Mouse (Mus musculus) c-Kit-negative CD71-positive TER-119-positive erythroid progenitor cells, embryonic 14.5 days (primary cell): ENCODE measurements around the gene Scd4.
"Not testable (repeated sequence)": the region's sequence is repeated elsewhere in the genome, so short reads cannot be mapped to it uniquely, and the experiment has no call there.

Experiments
- DNase-seq: peaks from one replicate; pipeline ENCODE4 v3.0.0-alpha.2; 2013; ENCODE audit warnings: low read depth, low spot score

The Scd4 gene

GRCm38 (mm10) chr19:44300520-44300919 lies 32.4 kb upstream of the Scd4 start:
- DNase-seq: no peak

GRCm38 (mm10) chr19:44301176-44301575 lies 31.7 kb upstream of the Scd4 start:
- DNase-seq: no peak

- no peak for DNase-seq
Observed at GRCm38 (mm10) chr19:44301671-44302305, 31.1 kb upstream of the Scd4 start.

- DNase-seq: no peak
Observed at GRCm38 (mm10) chr19:44302901-44303300, 30.0 kb upstream of the Scd4 start.

- no peak for DNase-seq
Observed at GRCm38 (mm10) chr19:44303502-44303901, 29.4 kb upstream of the Scd4 start.

GRCm38 (mm10) chr19:44304419-44304818 lies 28.5 kb upstream of the Scd4 start:
- no peak for DNase-seq

- DNase-seq: no peak
Observed at GRCm38 (mm10) chr19:44304851-44305510, 27.9 kb upstream of the Scd4 start.

GRCm38 (mm10) chr19:44305701-44306100 lies 27.2 kb upstream of the Scd4 start:
- no peak for DNase-seq

- DNase-seq: no peak
Observed at GRCm38 (mm10) chr19:44306171-44306570, 26.7 kb upstream of the Scd4 start.

GRCm38 (mm10) chr19:44307101-44307914 lies 25.6 kb upstream of the Scd4 start:
- DNase-seq: no peak

- DNase-seq: no peak
Observed at GRCm38 (mm10) chr19:44307915-44308470, 24.9 kb upstream of the Scd4 start.

- DNase-seq: no peak
Observed at GRCm38 (mm10) chr19:44308611-44309246, 24.2 kb upstream of the Scd4 start.

- no peak for DNase-seq
Observed at GRCm38 (mm10) chr19:44309351-44310154, 23.3 kb upstream of the Scd4 start.

- not testable (repeated sequence) for DNase-seq
Observed at GRCm38 (mm10) chr19:44310155-44310575, 22.7 kb upstream of the Scd4 start.

GRCm38 (mm10) chr19:44310814-44311213 lies 22.1 kb upstream of the Scd4 start:
- no peak for DNase-seq

GRCm38 (mm10) chr19:44311306-44312006 lies 21.4 kb upstream of the Scd4 start:
- no peak for DNase-seq

GRCm38 (mm10) chr19:44312007-44312360 lies 20.9 kb upstream of the Scd4 start:
- DNase-seq: no peak

- DNase-seq: no peak
Observed at GRCm38 (mm10) chr19:44313066-44313465, 19.8 kb upstream of the Scd4 start.

- DNase-seq: no peak
Observed at GRCm38 (mm10) chr19:44314327-44314759, 18.5 kb upstream of the Scd4 start.

GRCm38 (mm10) chr19:44314871-44315414 lies 17.9 kb upstream of the Scd4 start:
- no peak for DNase-seq
